Mouse (Mus musculus): ENCODE results near the gene Tfpi. TPM values are rescaled to one million over a fixed set of nuclear protein-coding genes. Genes with fewer than 3 reads are reported as not detected.

The Tfpi gene
- total and polyA plus RNA-seq, 3 experiments, result 0.17 to 0.46 TPM; not detected in 1

- TF ChIP-seq POLR2A (IDR thresholded peaks at IDR 0.05; ENCODE audit: low read depth, low read length), result no peak
- TF ChIP-seq POLR2AphosphoS2 (IDR thresholded peaks at IDR 0.05; ENCODE audit: low read depth, low read length), result no peak
- TF ChIP-seq HCFC1 (IDR thresholded peaks at IDR 0.05; ENCODE audit: low read depth, low read length), result no peak
Observed at GRCm38 (mm10) chr2:84445499-84445898, 31.1 kb downstream of the Tfpi start (continued).

GRCm38 (mm10) chr2:84441940-84442339 is 34.6 kb downstream of the Tfpi start:
- no peaks in the 10 kb centered on the region for H3K79me2 ChIP-seq (replicated peaks; ENCODE audit: control insufficient read depth, extremely low read depth, insufficient read depth, poor library complexity, severe bottlenecking)
- H3K9ac ChIP-seq (ENCODE audit: insufficient read depth, low read depth), result no peak overlapping the region
- H3K4me3 ChIP-seq (replicated peaks in 1 of 3; ENCODE audit: low read depth in 2 of 3, low read length in 2 of 3, poor library complexity in 1 of 3), result no peak overlapping the region
- no peaks in the 10 kb centered on the region for H3K4me1 ChIP-seq (ENCODE audit: control insufficient read depth in 1 of 2, insufficient read depth in 2 of 2)
- dilution Hi-C loops (cut with MboI; ENCODE audit: extremely low pct_ligation_motif_present, extremely low pct_unique_long_range_greater_than_20kb, low sequenced_read_pairs) (no loop called here), in situ Hi-C loops (cut with MboI; ENCODE audit: low pct_ligation_motif_present, low pct_unique_long_range_greater_than_20kb, low sequenced_read_pairs) (loop anchor here (25.0 kb wide), 1 partner anchor 405 kb away; no protein-coding TSS in a partner anchor)
- DNase-seq (ENCODE audit: extremely low read depth), result no peak
- no peak overlapping the region for H3K27ac ChIP-seq (ENCODE audit: insufficient read depth, low read depth)
- H3K36me3 ChIP-seq (replicated peaks in 1 of 2; ENCODE audit: control insufficient read depth in 1 of 2, insufficient read depth in 1 of 2, low read length in 1 of 2), result no peaks in the 10 kb centered on the region
- H3K27me3 ChIP-seq (replicated peaks), result no peaks in the 10 kb centered on the region
- TF ChIP-seq MAX (IDR thresholded peaks at IDR 0.05; ENCODE audit: low read length) (no peak), PAX5 (IDR thresholded peaks at IDR 0.05; ENCODE audit: low read length) (no peak), RCOR1 (conservative IDR thresholded peaks at IDR 0.05; ENCODE audit: low read depth, low read length) (no peak), SMC3 (IDR thresholded peaks at IDR 0.05; ENCODE audit: low read depth, low read length) (no peak), POLR2A (IDR thresholded peaks at IDR 0.05; ENCODE audit: low read depth, low read length) (no peak), NRF1 (IDR thresholded peaks at IDR 0.05; ENCODE audit: low read depth, low read length) (no peak), IRF4 (IDR thresholded peaks at IDR 0.05; ENCODE audit: low read depth, low read length) (no peak), GABPA (IDR thresholded peaks at IDR 0.05; ENCODE audit: insufficient replicate concordance, low read depth, low read length) (no peak), E2F4 (IDR thresholded peaks at IDR 0.05; ENCODE audit: insufficient replicate concordance, low read depth, low read length) (no peak), UBTF (IDR thresholded peaks at IDR 0.05; ENCODE audit: low read depth, low read length) (no peak)
- H3K4me2 ChIP-seq (ENCODE audit: insufficient read depth, low read depth, poor library complexity, severe bottlenecking), result no peak overlapping the region
- peaks cover 2% of the 10 kb centered on the region for H3K9me3 ChIP-seq (replicated peaks; ENCODE audit: low read length)

GRCm38 (mm10) chr2:84429724-84430123 is 46.9 kb downstream of the Tfpi start:
- TF ChIP-seq NELFE (IDR thresholded peaks at IDR 0.05; ENCODE audit: low read depth, low read length) (no peak), JUN (IDR thresholded peaks at IDR 0.05; ENCODE audit: insufficient read depth, low read depth, low read length) (no peak), E2F4 (IDR thresholded peaks at IDR 0.05; ENCODE audit: insufficient replicate concordance, low read depth, low read length) (peak; percentile 92), ZC3H11A (IDR thresholded peaks at IDR 0.05; ENCODE audit: low read depth, low read length) (peak; percentile 67), MAZ (IDR thresholded peaks at IDR 0.05; ENCODE audit: low read depth, low read length) (0 out of 2 replicates have a peak, but pooled peaks have one; percentile 13), CTCF (conservative IDR thresholded peaks at IDR 0.05 in 1 of 2, IDR thresholded peaks at IDR 0.05 in 1 of 2; ENCODE audit: low read depth in 2 of 2, low read length in 2 of 2) (peak; percentile 22 to 90; a peak in 2 of 4 replicates), SMC3 (IDR thresholded peaks at IDR 0.05; ENCODE audit: low read depth, low read length) (peak; percentile 88), JUND (conservative IDR thresholded peaks at IDR 0.05; ENCODE audit: low read depth, low read length) (peak; percentile 42; the same call in 1 of the 2 replicates), MEF2A (IDR thresholded peaks at IDR 0.05; ENCODE audit: borderline replicate concordance, low read depth, low read length) (no peak), RAD21 (IDR thresholded peaks at IDR 0.05; ENCODE audit: low read depth, low read length) (peak; percentile 97), EP300 (IDR thresholded peaks at IDR 0.05; ENCODE audit: low read length) (no peak), BHLHE40 (IDR thresholded peaks at IDR 0.05; ENCODE audit: low read depth, low read length) (no peak), ZNF384 (IDR thresholded peaks at IDR 0.05; ENCODE audit: low read depth, low read length) (no peak)
- in situ Hi-C loops (cut with MboI; ENCODE audit: low pct_ligation_motif_present, low pct_unique_long_range_greater_than_20kb, low sequenced_read_pairs), result loop anchor here (25.0 kb wide), 1 partner anchor 392 kb away; no protein-coding TSS in a partner anchor
- Histone ChIP-seq H3K4me1 (ENCODE audit: control insufficient read depth in 1 of 2, insufficient read depth in 2 of 2) (peaks cover 0 to 9% of the 10 kb centered on the region in 2 experiments; a peak in 2 of 4 replicates), H3K9me3 (replicated peaks; ENCODE audit: low read length) (no peaks in the 10 kb centered on the region), H3K9ac (ENCODE audit: insufficient read depth, low read depth) (peak overlapping the region; percentile 39; the same call in 1 of the 2 replicates), H3K4me3 (replicated peaks in 1 of 3; ENCODE audit: low read depth in 2 of 3, low read length in 2 of 3, poor library complexity in 1 of 3) (no peak overlapping the region), H3K4me2 (ENCODE audit: insufficient read depth, low read depth, poor library complexity, severe bottlenecking) (peak overlapping the region; percentile 98; the same call in 1 of the 2 replicates), H3K27ac (ENCODE audit: insufficient read depth, low read depth) (no peak overlapping the region), H3K79me2 (replicated peaks; ENCODE audit: control insufficient read depth, extremely low read depth, insufficient read depth, poor library complexity, severe bottlenecking) (no peaks in the 10 kb centered on the region), H3K36me3 (replicated peaks in 1 of 2; ENCODE audit: control insufficient read depth in 1 of 2, insufficient read depth in 1 of 2, low read length in 1 of 2) (no peaks in the 10 kb centered on the region), H3K27me3 (replicated peaks) (no peaks in the 10 kb centered on the region)
- dilution Hi-C loops (cut with MboI; ENCODE audit: extremely low pct_ligation_motif_present, extremely low pct_unique_long_range_greater_than_20kb, low sequenced_read_pairs), result no loop called here
- peak; percentile 65 for DNase-seq (ENCODE audit: extremely low read depth)

All from CH12.LX (cell line).